Mouse (Mus musculus) kidney, adult 11 months (tissue): Measurements from ENCODE around the gene Vps18.

Source experiments
- DNase-seq: peaks from one replicate; pipeline ENCODE4 v3.0.0; 2022

The Vps18 gene

DNA sequence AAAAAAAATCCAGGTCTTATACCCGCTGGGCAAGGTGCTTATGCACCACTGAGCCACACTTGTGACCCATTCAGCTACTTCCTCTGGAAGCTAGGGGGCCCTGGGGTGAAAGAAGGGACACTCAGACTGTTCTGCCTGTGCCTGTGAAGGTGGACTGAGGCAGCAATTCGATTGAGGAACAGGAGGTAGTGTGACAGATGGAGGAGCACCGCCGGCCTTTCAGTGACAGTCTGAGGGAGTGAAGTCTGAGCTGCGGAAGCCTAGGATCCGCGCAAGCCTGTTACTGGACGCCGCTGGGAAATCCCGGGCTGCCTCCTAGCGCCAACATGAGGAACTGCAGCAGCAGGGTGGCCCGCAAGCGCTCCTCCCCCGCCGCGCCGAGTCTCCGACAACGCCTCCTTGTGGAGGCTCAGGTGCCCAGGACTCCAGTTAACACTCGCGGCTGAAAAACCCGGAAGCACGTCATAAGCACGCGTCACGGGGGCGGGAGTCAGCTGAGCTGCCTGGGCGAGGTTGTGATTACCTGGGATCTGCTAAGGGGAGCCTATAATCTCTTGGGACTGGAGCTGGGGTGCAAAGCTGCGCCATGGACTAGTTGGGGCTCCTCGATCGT is at the start of gene Vps18:
Gene Vps18 (plus strand): TSS at position 471 of the 613 bp plus-strand sequence.
- peak; percentile 96 for DNase-seq

DNA sequence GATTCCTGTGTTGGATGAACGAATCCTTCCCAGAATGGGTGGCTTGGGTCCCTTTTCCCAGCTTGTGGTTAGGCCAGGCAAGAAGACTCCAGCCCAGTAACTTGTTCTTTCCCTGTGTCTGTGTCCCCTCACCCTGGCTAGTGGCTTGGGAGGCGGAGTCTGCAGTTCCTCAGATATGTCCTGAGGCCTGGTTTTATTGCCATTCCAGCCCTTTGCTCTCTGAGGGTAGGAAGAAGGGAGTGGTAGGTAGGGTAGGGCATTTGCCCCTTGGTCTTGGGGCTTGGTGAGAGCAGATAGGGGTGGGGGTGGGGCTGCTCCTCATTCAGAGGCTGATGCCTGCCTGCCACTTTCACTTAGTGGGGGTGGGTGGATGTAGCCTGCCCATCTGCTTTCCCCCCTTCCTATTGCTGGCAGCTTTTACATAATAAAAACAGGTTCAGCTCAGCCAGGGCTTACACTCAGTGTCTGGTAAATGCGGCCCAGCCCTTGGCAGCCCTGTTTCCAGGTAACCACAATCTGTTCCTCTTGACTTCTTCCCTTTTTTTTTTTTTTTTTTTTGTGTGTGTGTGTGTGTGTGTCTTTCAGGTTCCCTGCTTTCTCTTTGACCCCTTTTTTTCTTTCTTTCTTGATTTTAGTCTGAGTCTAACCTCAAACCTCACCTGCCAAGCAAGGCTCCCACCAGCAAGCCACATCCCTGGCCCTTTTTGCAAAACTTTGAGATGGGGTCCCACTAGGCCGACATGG is 48.3 kb upstream of the Vps18 start:
- peak; percentile 30 for DNase-seq

DNA sequence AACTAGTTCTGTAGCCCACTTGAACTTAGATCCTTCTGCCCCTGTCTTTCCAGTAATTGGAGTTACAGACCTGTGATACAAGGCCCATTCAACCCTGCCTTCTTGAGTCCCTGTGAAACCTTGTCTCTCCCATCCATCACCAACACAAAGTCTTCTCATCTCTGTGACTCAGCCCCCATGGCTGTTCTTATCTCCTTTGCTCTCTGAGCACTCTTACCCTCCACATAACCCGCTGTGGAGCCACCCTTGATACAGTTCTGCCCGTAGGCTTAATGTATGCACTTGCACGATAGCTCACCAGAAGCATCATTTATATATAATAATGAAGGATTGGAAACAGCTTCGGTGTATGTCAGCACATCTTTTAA is 47.7 kb upstream of the Vps18 start:
- no peak for DNase-seq

DNA sequence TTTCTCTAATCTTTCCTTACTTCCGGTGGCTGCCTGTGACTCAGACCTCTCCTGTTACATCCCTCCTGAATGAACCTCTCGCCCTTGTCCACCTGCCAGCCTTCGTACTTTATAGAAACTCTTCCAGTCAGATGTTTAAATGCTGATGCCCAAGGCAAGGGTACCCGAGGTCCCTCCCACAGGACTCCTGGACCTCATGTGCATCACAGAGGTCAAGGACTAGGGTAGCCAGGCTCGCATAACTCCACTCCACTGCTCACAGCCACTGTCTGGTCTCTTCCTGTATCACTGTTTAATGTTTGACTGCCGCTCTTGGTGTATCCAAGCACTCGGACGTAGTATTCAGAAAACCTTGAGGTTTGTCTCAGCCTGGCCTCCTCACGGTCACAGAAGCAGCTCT is 46.0 kb upstream of the Vps18 start:
- peak; percentile 83 for DNase-seq

DNA sequence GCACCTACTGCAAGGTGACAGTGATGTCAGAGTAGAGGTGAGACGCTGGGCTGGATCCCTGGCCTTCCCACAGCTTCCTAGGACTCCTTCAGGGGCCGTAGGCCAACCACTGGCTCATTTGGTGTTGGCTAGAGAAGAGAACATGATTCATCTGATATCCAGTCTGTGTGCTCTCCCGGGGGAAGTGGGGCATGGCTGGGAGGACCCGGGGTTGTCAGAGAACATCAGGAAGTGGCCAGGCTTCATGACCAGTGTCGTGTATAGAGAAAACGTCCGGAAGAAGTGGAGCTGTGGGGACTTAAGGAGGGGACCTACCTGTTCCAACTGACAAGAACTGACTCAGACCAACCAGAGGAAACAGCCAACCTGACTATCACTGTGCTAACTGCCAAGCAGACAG is 43.3 kb upstream of the Vps18 start:
- DNase-seq, result no peak

DNA sequence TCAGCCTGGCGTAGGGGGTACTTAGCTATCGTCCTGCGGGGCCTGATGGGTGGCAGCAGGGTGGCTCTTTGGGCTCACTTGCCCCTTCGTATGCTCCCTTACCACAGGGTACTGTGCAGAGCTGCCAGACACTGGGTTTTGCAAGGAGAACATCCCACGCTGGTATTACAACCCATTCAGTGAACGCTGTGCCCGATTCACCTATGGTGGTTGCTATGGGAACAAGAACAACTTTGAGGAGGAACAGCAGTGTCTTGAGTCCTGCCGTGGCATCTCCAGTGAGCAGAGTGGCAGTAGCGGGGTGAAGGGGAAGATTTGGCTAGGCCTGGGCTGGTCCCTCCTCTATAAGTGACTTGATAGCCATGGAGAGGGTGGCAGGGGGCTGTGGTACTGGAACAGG is 40.6 kb upstream of the Vps18 start:
- DNase-seq, result no peak

DNA sequence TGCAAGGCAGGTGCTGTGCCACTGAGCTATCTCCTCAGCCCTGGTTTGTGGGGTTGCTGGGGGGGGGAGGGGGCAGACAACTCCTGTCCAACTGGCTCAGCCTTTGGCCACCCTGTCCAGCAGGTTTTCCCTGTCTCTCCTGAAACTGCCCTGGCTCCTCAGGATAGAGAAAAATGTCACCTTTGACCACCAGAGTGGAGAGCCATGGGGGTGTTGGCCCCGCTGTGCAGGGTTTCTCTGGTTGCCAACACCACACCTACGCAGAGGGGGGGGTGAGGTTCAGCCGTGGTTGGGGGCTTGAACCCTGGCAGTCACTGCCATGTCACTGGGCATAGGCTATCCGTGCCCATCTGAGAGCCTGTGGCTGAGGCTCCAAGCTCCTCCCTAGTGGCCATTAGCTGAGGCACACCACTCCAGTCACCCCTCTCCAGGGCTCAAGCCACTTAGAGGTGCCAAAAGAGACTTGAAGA is 38.9 kb upstream of the Vps18 start:
- DNase-seq, result peak; percentile 52

DNA sequence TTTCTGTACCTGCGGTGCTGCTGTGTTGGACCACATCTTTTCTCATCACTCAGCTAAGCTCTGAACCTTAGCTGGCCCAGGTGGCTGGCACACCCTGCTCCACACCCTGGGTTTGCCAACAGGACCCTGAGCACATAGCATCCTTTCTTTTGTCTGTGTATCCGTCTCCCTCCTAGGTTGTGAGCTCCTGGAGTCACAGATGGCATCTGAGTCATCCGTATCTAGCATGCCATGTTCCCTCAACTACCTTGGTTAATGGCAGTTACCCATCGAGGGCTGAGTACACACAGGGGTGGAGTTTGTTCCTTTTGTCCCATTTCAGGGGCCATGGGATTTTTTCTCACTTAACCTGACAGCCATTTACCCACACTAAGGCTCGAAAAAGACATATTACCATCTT is 38.2 kb upstream of the Vps18 start:
- no peak for DNase-seq

DNA sequence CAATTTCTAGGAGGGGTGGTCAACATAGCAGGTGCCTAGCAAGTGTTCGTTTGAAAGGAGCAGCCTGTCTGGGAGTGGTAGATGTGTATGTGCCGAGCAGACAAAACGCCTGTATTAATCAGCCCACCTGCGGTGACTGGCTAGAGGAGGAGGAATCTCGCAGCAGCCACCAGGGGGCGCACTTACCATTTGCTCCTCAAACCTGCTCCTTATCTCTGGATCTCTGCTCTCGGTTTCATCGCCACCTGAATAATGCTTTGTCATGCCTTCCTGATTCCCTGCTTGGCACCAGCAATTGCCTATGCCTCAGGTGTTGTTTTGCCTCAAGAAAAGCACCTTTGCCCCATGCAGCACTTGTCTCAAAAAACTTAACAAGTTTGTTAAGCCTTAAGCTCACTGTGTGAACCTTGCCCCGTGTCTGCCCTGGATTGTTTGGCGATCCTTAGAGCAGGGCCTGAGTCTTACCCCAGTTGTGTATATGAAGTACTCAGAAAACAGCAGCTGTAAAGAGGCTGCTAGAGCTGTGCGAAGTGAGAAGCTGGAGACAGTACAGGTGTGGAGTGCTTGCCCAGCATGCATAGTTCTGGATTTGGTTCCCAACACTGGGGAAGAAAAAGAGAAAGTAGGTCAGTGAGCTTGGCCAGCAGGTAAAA is 37.6 kb upstream of the Vps18 start:
- peak; percentile 91 for DNase-seq

DNA sequence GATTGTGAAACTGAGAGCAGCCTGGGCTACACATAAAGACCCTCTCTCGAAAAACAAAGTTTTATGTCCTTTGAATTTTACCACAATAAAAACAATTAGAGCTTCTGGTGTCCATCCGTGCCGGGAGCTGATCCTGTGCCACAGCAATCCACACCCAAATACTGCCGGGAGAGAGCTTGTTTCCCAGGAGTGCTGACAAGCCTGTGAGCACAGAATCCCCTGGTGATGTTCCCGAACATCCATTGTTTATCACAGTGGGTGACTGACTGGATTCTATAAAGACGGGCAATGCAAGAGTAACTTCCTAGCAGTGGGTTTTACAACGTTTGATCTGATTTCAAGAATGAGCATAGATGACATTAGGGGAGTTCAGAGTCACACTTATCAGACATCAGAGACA is 33.6 kb upstream of the Vps18 start:
- no peak for DNase-seq

DNA sequence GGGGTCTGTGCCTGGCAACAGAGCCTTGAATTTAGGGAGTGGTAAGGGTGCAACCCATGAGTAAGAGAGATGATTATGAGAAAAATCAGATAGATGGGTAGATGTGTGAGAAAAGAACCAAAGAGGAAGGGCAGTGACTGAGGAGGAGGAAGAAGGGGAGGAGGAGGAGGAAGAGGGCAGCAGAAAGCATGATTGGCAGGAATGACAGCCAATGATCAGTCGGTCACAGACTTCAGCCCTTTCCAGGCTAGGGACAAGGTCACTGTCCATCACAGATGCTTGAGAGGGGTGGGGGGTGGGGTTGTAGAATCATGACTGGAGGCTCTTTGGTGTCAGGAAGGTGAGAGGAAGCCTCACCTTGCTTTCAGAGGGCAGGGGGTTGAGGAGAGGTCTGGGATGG is 28.0 kb upstream of the Vps18 start:
- no peak for DNase-seq

DNA sequence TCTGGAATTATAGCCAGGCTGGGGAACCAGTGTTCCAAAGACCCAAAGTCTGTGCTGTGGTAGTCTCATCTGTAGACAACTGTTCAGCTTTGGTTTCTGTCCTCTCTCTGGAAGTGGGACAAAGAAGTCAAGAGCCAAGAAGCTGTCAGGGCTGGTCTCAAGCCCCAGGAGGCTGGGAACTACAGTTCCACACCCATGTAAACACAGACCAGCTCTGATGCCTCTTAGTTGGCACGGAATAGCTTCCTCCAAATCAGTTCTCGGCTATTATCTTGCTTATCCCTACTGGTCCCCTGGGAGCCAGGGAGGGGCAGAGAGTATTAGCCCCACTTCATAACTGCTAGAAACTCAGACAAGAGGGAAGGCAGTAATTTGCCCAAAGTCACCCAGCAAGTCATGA is 27.2 kb upstream of the Vps18 start:
- DNase-seq, result no peak

DNA sequence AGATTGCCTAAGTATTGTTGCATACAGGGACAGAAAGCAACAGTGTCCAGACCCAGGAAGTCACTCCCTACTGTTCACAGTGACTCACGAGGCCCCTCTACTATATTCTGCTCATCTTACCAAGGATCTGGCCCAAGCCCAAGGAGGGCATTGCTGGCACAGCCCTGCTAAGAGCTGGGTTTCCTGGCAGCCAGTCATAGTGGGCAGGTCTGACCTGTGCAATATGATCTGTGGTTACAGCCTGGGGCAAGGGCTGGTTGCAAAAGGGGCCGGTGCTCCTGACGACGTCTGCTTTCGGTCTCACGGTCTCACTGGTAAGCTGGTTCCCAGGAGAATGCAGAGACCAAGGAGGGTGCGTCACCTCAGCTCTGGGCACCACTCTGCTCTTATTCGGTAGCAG is 25.6 kb upstream of the Vps18 start:
- DNase-seq, result peak; percentile 86

DNA sequence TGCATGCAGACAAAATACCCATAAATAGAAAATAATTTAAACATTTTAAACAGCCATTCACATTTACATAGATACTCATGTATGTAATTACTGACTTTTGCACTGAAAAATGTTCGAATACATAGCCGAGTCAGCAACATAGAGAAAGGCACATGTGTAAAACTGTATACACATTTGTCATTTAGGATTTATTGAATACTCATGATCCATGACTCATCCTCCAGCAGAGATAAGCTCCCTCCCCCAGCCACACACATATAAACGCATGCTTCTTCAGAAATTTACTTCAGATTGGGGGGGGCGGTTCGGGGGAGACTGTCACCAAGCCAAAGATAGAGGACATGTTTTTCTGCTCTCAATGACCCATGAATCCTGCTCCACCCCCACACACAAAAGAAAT is 24.7 kb upstream of the Vps18 start:
- DNase-seq, result no peak

DNA sequence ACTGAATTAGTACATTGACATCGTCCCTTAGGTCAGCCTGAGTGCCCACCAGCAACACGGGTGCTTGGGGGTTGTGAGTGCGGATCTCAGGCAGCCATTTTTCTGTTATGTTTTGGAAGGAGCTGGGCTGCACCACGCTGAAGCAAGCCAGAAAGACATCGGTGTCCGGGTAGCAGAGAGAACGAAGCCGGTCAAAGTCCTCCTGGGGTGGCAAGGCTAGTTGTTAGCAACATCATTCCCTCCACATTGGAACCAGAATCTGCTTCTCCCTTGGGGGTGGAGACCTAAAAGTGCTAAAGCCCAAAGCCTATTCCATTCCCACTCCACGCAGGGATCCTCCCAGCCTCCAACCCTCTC is 18.3 kb upstream of the Vps18 start:
- DNase-seq, result no peak

DNA sequence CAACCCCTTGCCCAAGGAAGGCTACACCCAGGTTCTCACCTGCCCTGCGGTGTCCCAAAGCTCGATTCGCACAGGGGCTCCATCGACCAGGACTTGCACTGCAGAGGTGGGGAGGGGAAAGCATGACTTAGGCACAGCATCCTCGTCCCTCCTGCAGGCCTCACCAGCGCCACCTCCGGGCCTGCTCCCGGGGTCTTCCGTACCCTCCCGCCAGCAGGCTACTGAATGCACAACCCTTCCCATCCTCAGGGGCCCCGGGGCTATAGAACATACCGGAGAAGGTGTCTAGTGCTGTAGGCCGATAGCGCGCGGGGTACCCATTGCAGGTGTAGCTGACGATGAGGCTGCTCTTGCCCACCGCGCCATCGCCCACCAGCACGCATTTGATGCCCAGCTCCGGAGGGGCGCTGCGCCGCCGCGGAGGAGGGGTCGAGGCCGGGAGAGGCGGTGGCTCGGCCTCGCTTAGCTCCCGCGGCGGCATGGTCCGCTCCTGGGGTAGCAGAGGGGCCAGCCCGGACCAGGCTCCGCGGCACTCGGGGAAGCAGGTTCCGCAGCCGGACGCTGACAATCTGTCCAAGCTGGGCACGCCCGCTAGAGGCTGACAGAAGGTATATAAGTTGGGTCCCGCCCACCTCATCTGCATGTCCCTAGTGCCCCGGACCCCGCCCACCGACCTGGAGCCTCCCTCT is 17.8 kb upstream of the Vps18 start, which contains the start of gene Rhov:
Gene Rhov (minus strand): TSS at position 630 of the 689 bp plus-strand sequence.
- DNase-seq, result peak; percentile 66

DNA sequence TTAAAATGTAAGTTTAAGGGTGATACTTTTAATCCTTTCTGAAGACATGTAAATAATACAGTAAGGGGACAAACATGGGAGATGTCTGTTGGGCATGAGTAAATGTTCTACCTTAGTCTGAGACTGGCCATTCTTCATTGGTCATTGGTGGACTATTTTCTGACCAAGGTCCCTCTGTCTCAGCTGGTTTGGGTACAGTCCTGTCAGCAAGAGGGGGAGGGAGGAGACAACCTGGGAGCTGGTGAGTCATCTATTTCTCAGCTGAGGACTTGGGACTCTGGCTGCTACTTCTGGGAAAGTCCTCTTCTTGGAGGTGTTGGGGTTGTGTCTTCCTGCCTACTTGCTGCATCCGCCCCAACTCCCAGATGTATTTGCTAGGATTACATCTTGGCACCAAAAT is 14.4 kb upstream of the Vps18 start:
- peak; percentile 73 for DNase-seq

DNA sequence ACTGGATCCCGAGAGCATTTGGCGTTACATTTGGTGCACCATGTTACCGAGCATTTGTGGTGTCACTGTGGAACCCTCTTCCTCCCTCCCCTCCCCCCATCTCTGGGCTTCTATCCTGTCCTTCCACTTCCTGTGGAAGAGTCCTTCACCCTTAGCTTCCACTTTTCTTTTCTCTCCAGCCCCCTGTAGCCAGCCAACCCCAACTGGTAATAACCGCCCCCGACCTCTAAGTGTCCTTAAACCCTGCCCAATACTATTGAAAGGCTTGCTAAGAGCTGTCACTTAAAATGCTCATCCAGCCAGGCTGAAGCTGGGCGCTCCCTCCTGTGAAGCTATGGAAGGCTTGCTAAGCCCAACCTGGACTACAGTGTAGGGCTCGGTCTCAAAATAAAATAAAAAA is 11.6 kb upstream of the Vps18 start:
- no peak for DNase-seq

DNA sequence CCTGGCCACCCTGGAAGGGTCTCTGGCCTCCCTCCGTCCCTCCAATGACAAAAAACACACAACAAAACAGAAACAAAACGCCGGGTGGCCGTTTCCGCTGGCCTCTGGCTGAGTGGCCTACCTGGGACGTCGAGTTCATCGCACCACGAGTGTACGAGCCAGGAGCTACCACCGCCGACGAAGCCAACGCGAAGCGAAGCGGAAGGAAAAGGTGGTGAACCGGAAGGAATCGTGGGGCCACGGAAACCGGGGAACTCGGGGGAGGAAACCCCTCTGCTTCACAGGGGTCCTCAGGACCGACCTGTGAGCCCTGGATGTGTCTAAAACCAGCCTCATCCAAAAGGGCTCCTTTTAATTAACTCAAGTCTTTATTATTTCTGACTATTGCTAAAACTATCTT is 10.7 kb upstream of the Vps18 start:
- no peak for DNase-seq

DNA sequence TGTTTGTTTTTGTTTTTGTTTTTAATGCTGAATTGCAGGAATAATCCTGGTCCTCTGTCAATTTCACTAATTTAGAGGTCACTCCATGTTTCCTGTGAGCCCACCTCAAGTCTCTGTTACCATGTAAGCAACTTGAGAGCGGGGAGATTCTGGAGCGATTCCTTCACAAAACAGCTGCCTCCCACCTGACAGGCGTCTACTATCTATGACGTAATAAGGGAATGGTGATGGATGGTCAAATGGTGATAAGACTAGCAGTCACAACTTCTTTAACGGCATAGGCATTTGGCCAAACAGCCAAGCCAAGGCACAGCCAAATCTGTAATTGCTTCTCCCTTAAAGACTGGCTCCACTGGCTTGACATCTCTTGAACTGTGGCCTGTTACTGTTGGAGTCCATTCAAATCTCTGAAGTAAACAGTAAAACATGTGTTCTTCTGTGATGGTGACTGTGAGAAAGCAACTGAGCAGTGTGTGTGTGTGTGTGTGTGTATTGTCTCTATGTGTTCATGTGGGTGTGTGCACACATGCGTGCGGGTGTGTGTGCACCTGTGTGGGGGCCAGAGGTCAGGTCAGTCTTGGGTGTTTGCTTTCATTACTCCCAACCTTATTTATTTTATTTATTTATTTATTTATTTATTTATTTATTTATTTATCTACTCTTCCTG is 6.5 kb upstream of the Vps18 start:
- no peak for DNase-seq

DNA sequence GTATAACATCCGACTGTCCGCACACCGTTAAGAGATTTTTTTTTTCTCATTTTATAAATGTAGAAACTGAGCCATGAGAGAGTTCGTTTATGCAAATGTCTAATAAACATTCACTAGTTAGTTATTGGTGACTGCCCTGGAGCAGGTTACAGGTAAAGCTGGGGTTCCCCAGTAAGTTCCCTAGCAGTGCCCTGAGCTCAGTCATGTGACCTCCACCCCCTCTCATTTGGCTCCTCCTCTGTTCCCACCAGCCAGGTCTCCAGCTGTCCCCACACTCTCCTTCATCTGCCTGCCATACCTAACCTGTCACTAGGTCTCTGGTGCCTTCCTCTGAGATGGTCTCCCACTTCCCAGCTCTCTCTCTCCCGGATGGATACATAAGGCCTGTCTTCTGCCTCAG is 1.2 kb upstream of the Vps18 start:
- no peak for DNase-seq

DNA sequence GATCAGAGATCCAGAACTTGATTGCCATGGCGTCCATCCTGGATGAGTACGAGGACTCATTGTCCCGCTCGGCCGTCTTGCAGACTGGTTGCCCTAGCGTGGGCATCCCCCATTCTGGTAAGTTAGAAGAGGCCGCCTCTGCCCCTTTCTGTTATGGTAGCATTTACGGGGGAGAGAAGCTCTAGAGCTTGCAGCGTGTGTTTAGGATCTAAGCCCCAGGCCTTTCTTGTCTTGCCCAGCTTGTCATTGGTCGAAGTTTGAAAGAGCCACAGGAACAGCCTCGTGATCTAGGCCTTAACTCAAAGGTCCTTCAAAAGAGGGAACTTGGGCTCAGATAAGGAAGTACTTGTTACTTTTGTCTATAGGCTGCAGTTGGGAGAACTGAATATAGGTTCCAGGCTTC is 475 bp downstream of the Vps18 start:
- no peak for DNase-seq

DNA sequence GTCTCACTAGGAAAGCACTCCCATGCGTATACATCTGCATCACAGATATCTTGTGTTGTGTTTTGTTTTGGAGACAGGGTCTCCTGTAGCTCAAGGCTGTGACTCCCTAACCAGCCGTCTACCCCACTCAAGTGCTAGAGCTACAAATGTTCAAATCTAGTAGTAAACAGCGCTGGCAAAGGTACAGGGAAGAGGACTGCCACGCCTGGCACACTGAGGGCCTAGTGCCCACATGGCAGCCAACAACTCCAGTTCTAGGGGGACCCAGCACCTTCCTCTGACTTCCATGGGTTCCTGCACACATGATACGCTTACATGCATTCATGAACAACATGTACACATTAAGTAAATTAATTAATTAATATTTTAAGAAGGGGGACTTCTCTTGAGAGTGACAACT is 3.7 kb downstream of the Vps18 start:
- no peak for DNase-seq
